Mouse (Mus musculus): ENCODE data around the gene Alg14. TPM values are rescaled to one million over a fixed set of nuclear protein-coding genes. Genes with fewer than 3 reads are reported as not detected.

Alg14 gene
- polyA plus RNA-seq, 1 experiment = 15.2 TPM

- DNase-seq (ENCODE audit: extremely low spot score in 1 of 2, low spot score in 1 of 2) = no peak
These were observed 105.0 kb downstream of the Alg14 start for GRCm38 (mm10) chr3:121396561-121396960.

- DNase-seq (ENCODE audit: extremely low spot score in 1 of 2, low spot score in 1 of 2) = no peak
These were observed 105.4 kb downstream of the Alg14 start for GRCm38 (mm10) chr3:121397007-121397406.

GRCm38 (mm10) chr3:121401384-121401783, 109.8 kb downstream of the Alg14 start:
- DNase-seq (ENCODE audit: extremely low spot score in 1 of 2, low spot score in 1 of 2) = no peak

GRCm38 (mm10) chr3:121402096-121402495, 110.5 kb downstream of the Alg14 start:
- DNase-seq (ENCODE audit: extremely low spot score in 1 of 2, low spot score in 1 of 2) = no peak

DNA sequence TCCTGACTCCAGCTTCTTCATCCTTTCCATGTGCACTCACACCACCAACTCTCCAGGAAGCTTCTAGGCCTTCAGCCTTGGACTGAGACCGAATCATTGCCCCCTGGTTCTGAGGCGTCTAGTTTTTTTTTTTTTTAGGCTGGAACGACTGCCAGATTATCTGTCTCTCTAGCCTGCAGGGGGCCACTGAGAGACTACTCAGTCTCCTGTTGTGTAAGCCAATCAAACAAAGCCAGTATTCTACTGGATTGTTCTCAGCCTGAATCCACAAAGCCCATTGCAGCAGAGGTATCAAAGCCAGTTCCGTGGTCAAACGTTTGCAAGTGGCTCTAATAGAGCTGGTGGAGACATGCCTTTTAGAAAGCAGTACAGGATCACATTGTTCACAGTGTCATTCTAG, 111.9 kb downstream of the Alg14 start:
- DNase-seq (ENCODE audit: extremely low spot score in 1 of 2, low spot score in 1 of 2) = no peak

GRCm38 (mm10) chr3:121405101-121405500, 113.5 kb downstream of the Alg14 start:
- DNase-seq (ENCODE audit: extremely low spot score in 1 of 2, low spot score in 1 of 2) = no peak

DNA sequence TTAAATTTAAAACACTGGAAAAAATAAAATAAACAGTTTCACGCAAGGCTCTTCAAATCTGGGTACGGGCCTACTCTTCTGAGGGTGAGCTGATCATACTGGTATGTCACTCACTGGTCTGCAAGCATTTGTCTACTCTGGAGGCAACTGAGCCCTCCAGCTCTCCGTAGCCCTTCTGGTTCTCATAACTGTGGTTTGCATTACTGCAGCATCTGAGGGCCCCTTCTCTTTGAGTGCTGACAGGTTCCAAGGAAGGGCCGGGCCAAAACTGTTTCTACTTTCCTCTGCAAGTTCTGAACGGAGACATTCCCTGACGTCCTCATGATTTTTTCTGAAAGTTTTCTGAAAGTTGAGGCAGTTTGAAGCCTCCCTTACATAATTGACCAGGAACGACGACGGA, 115.8 kb downstream of the Alg14 start:
- no peak for DNase-seq (ENCODE audit: extremely low spot score in 1 of 2, low spot score in 1 of 2)

DNA sequence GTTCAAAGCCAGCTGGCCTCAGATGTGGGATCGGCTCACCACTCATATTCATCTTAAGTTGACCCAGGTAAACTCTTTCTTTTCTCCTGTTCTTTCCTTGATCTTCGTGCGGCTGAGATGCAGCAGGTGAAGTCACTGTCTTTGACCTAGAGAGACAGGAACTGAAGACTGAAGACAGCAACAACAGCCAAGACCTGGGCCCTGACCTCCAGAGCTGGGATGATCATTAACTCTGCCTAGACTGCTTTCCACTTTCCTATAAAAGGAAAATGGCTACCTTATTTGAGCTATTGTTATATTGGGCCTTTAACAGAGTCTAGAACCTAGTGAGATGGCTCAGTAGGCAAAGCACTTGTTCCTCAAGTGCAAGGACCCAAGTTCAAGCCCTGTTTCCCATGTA, 116.8 kb downstream of the Alg14 start:
- no peak for DNase-seq (ENCODE audit: extremely low spot score in 1 of 2, low spot score in 1 of 2)

GRCm38 (mm10) chr3:121411450-121411849, 119.9 kb downstream of the Alg14 start:
- DNase-seq (ENCODE audit: extremely low spot score in 1 of 2, low spot score in 1 of 2) = no peak

Other genes starting within 250 kb of the Alg14 start
- gene Rwdd3, start 120.1 kb upstream of the Alg14 start, polyA plus RNA-seq (2012; rRNA removed) = 7.2 and 7.4 TPM in 2 replicates
- gene Tmem56, start 8.7 kb upstream of the Alg14 start, polyA plus RNA-seq (2012; rRNA removed) = 16.7 and 16.9 TPM in 2 replicates
- gene Cnn3, start 134.7 kb downstream of the Alg14 start, polyA plus RNA-seq (2012; rRNA removed) = 188 and 193 TPM in 2 replicates
- gene Slc44a3, start 240.6 kb downstream of the Alg14 start, polyA plus RNA-seq (2012; rRNA removed) = 0.21 and 0.46 TPM in 2 replicates

All from frontal cortex, adult 2 months (tissue).